Mouse (Mus musculus): ENCODE results near the gene Hnrnpr.

- TF ChIP-seq CTCF (IDR thresholded peaks at IDR 0.05; ENCODE audit: insufficient read depth, low read length) (no peak), POLR2A (IDR thresholded peaks at IDR 0.05; ENCODE audit: borderline replicate concordance, extremely low read depth, low read depth, low read length) (no peak)
Observed at GRCm38 (mm10) chr4:136304181-136304580, 6.6 kb upstream of the Hnrnpr start.
